Mouse (Mus musculus) left cerebral cortex, adult 6 months (tissue): Measurements from ENCODE around the gene Olfr1474. TPM values are rescaled to one million over a fixed set of nuclear protein-coding genes. Genes with fewer than 3 reads are reported as not detected.

ENCODE experiments used
- long read RNA-seq, 2 experiments: library from polyadenylated mRNA; unstranded; transcript quantifications; one replicate each; pipeline ENCODE4 v2.0.0; 2019 to 2020
- polyA plus RNA-seq: library from polyadenylated mRNA; unstranded; fragments of <200 nt; fragmentation: Nextera tagmentation; gene quantifications from 2 replicates; pipeline ENCODE4 v1.2.3, GENCODE M21; 2021

Gene Olfr1474
- not detected in 2 replicates for polyA plus RNA-seq
- long read RNA-seq, experiment 1, result 0 reads
- long read RNA-seq, experiment 2, result 0 reads

GRCm38 (mm10) chr19:13469265-13469664 lies at the start of gene Olfr1474:
Olfr1474 (plus strand) TSS chr19:13469565.

GRCm38 (mm10) chr19:13443109-13443508 lies 26.3 kb upstream of the Olfr1474 start, which contains the start of gene Olfr1471:
Olfr1471 (plus strand) TSS chr19:13443409.

GRCm38 (mm10) chr19:13455986-13456385 lies 13.4 kb upstream of the Olfr1474 start, which contains the start of gene Olfr1472:
Olfr1472 (minus strand) TSS chr19:13456086.

DNA sequence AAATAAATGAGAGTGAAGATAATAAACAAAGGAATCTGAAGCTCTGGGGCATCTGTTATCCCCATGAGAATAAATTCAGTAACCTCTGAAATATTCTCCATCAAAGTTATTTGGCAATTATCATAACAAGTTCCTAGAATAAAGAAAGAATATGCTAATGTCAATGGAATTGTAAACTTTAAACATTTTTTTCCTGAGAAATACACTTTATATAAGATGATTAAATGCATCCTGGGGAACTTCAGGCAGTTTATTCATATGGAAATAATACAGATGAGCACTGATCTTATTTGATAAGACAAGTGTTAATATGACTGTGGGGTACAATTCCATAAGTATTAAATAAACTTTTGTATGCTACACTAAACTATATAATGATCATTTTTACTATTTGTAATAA lies 10.7 kb downstream of the Olfr1474 start, which contains the start of gene Olfr1475:
Gene Olfr1475 (minus strand): TSS at position 101 of the 400 bp plus-strand sequence.

GRCm38 (mm10) chr19:13500246-13500645 lies 30.9 kb downstream of the Olfr1474 start, which contains the start of gene Olfr1477:
Olfr1477 (plus strand) TSS chr19:13500546.

Other genes with a start within 250 kb of the Olfr1474 start
- not detected in 2 replicates for gene Olfr1463, start 238.2 kb upstream of the Olfr1474 start, polyA plus RNA-seq
- not detected in 2 replicates for gene Olfr1465, start 154.0 kb upstream of the Olfr1474 start, polyA plus RNA-seq
- gene Olfr1466, start 130.7 kb upstream of the Olfr1474 start, polyA plus RNA-seq, result not detected in 2 replicates
- gene Olfr1467, start 107.3 kb upstream of the Olfr1474 start, polyA plus RNA-seq, result not detected in 2 replicates
- not detected in 2 replicates for gene Olfr1469, start 61.7 kb upstream of the Olfr1474 start, polyA plus RNA-seq
- gene Olfr1471, start 26.2 kb upstream of the Olfr1474 start, polyA plus RNA-seq, result not detected in 2 replicates
- not detected in 2 replicates for gene Olfr1472, start 13.5 kb upstream of the Olfr1474 start, polyA plus RNA-seq
- gene Olfr1475, start 10.6 kb downstream of the Olfr1474 start, polyA plus RNA-seq, result not detected in 2 replicates
- not detected in 2 replicates for gene Olfr1477, start 31.0 kb downstream of the Olfr1474 start, polyA plus RNA-seq
- not detected in 2 replicates for gene Olfr1480, start 58.3 kb downstream of the Olfr1474 start, polyA plus RNA-seq
- gene Olfr1484, start 113.9 kb downstream of the Olfr1474 start, polyA plus RNA-seq, result not detected in 2 replicates
- not detected in 2 replicates for gene Olfr1487, start 147.8 kb downstream of the Olfr1474 start, polyA plus RNA-seq
- 0.04 TPM in 1 of 2 replicates, not detected in the other for gene Olfr1489, start 162.1 kb downstream of the Olfr1474 start, polyA plus RNA-seq
- not detected in 2 replicates for gene Olfr1490, start 181.5 kb downstream of the Olfr1474 start, polyA plus RNA-seq
- gene Olfr1491, start 227.7 kb downstream of the Olfr1474 start, polyA plus RNA-seq, result not detected in 2 replicates